Mouse (Mus musculus) layer of hippocampus, postnatal 36 days (tissue): ENCODE data around the gene Myo18a. TPM values are rescaled to one million over a fixed set of nuclear protein-coding genes. Genes with fewer than 3 reads are reported as not detected.

Source experiments
- DNase-seq, 2 experiments: peaks; one replicate each; pipeline ENCODE4 v3.0.0; 2022
- total RNA-seq, 2 experiments: library from RNA; stranded (reverse); gene quantifications; 2 replicates each; pipeline ENCODE4 v1.2.3; 2021

The Myo18a gene
- total RNA-seq, 2 experiments from 2014 or later: 136 to 158 TPM

GRCm38 (mm10) chr11:77771879-77772713 is 9.1 kb downstream of the Myo18a start:
- no peak for DNase-seq

GRCm38 (mm10) chr11:77775701-77776400 is 12.8 kb downstream of the Myo18a start:
- no peak for DNase-seq

GRCm38 (mm10) chr11:77777436-77777835 is 14.4 kb downstream of the Myo18a start:
- no peak for DNase-seq

- DNase-seq: no peak
These were observed 14.9 kb downstream of the Myo18a start for GRCm38 (mm10) chr11:77777937-77778336.

GRCm38 (mm10) chr11:77779240-77779639 is 16.2 kb downstream of the Myo18a start:
- no peak for DNase-seq

GRCm38 (mm10) chr11:77781088-77781487 is 18.0 kb downstream of the Myo18a start:
- no peak for DNase-seq

- DNase-seq: no peak
These were observed 19.2 kb downstream of the Myo18a start for GRCm38 (mm10) chr11:77782104-77782815.

- DNase-seq: no peak
These were observed 20.2 kb downstream of the Myo18a start for GRCm38 (mm10) chr11:77783211-77783746.

- DNase-seq: peak in 1 of 2 experiments; percentile 63
These were observed 21.0 kb downstream of the Myo18a start for GRCm38 (mm10) chr11:77783747-77784646.

- no peak for DNase-seq
These were observed 21.8 kb downstream of the Myo18a start for GRCm38 (mm10) chr11:77784894-77785293.

- DNase-seq: no peak
These were observed 22.3 kb downstream of the Myo18a start for GRCm38 (mm10) chr11:77785396-77785767.

- peak; percentile 61 for DNase-seq
These were observed 22.9 kb downstream of the Myo18a start for GRCm38 (mm10) chr11:77785768-77786561.

- no peak for DNase-seq
These were observed 24.7 kb downstream of the Myo18a start, which contains the start of gene Gm10277 for GRCm38 (mm10) chr11:77787707-77788106. Gm10277 (minus strand) TSS chr11:77787747.

- DNase-seq: no peak
These were observed 26.5 kb downstream of the Myo18a start for GRCm38 (mm10) chr11:77789512-77789911.

GRCm38 (mm10) chr11:77790286-77790685 is 27.2 kb downstream of the Myo18a start:
- DNase-seq: no peak

- DNase-seq: no peak
These were observed 28.2 kb downstream of the Myo18a start for GRCm38 (mm10) chr11:77791241-77791727.

GRCm38 (mm10) chr11:77791752-77792565 is 28.9 kb downstream of the Myo18a start:
- no peak for DNase-seq

- DNase-seq: no peak
These were observed 29.5 kb downstream of the Myo18a start for GRCm38 (mm10) chr11:77792566-77792909.

GRCm38 (mm10) chr11:77793238-77793930 is 30.3 kb downstream of the Myo18a start:
- peak; percentile 94 to 96 for DNase-seq
